Mouse (Mus musculus) heart, embryonic 14.5 days (tissue): ENCODE data around the gene Mroh2b. TPM values are rescaled to one million over a fixed set of nuclear protein-coding genes. Genes with fewer than 3 reads are reported as not detected.

ENCODE experiments used
- polyA plus RNA-seq: library from polyadenylated mRNA; unstranded; fragments of >200 nt; fragmentation: Nextera tagmentation; extraction: Ambion mirVana; gene quantifications from 2 replicates; pipeline ENCODE4 v1.2.1, GENCODE M21; 2014

The Mroh2b gene
- polyA plus RNA-seq, 1 experiment from 2014 or later: not detected

Other genes with a start within 250 kb of the Mroh2b start
- gene C6, start 171.6 kb upstream of the Mroh2b start, polyA plus RNA-seq: not detected in 2 replicates
- 0.12 TPM in 1 of 2 replicates, not detected in the other for gene C7, start 165.0 kb downstream of the Mroh2b start, polyA plus RNA-seq
- gene Card6, start 209.8 kb downstream of the Mroh2b start, polyA plus RNA-seq: 1.9 and 3.6 TPM in 2 replicates
- gene Rpl37, start 217.9 kb downstream of the Mroh2b start, polyA plus RNA-seq: 480 and 512 TPM in 2 replicates
- 20.9 and 21.3 TPM in 2 replicates for gene Prkaa1, start 245.1 kb downstream of the Mroh2b start, polyA plus RNA-seq